ENCODE assay signal across 31 mouse cellular contexts in the genomic region with DNA sequence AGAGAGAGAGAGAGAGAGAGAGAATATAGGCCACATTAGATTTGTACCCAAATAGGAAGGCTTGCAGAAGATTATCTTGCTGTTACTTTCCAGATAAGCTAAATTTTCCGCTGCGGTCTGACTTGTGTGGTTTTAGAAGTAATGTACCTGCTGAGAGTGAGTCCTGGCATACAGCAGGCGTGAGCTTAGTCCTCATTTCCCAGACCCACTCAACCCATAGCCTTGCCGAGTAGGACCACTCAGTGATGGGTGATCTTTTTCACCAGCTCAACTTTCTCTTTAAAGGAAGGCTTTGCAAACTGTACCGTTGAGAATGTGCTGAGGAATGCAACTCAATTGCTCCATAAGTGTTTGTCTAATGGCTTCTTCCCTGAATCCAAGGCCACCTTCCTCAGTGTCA. TPM values are rescaled to one million over a fixed set of nuclear protein-coding genes. Genes with fewer than 3 reads are reported as not detected.
DNase-seq lines count a peak whose midpoint lies in the region; TF ChIP-seq lines count a peak whose summit lies in the region.
"Had no signal": no experiment of that assay in that cellular context is flagged by ENCODE, and none has a peak within 500 bp of the region (broad histone marks: within the 10 kb centered on the region; RNA-seq: fewer than 3 reads in every experiment).

No protein-coding gene starts in this region.

- H3K4me3 ChIP-seq in heart, adult 2 months = no peak overlapping the region
- no peak overlapping the region for H3K4me3 ChIP-seq in MEL (ENCODE audit: control insufficient read depth in 1 of 2, insufficient read depth in 1 of 2, low read depth in 2 of 2, low read length in 2 of 2)
- H3K4me3 ChIP-seq: forebrain, embryonic 10.5 days; forebrain, embryonic 15.5 days; heart, embryonic 12.5 days; heart, embryonic 15.5 days had no signal

- no peaks in the 10 kb centered on the region for H3K9me3 ChIP-seq in MEL (replicated peaks; ENCODE audit: insufficient read depth, low read length)
- H3K9me3 ChIP-seq: forebrain, embryonic 10.5 days; forebrain, embryonic 15.5 days; heart, embryonic 12.5 days; heart, embryonic 15.5 days had no signal

- no peaks in the 10 kb centered on the region for H3K79me2 ChIP-seq in heart, adult 2 months (replicated peaks; ENCODE audit: control insufficient read depth, insufficient read depth, low read length)
- no peaks in the 10 kb centered on the region for H3K79me2 ChIP-seq in MEL (ENCODE audit: control insufficient read depth, insufficient read depth, low read length, poor library complexity)

- 75% methylated on average over 5 of the region's 5 CpGs for WGBS in heart, adult 2 months

- H3K4me1 ChIP-seq in heart, adult 2 months (ENCODE audit: control insufficient read depth, insufficient read depth, low read length) = no peaks in the 10 kb centered on the region
- no peaks in the 10 kb centered on the region for H3K4me1 ChIP-seq in MEL (ENCODE audit: control insufficient read depth in 1 of 2, insufficient read depth in 2 of 2, low read length in 2 of 2)
- H3K4me1 ChIP-seq: forebrain, embryonic 10.5 days; forebrain, embryonic 15.5 days; heart, embryonic 12.5 days; heart, embryonic 15.5 days had no signal

- H3K9ac ChIP-seq in heart, adult 2 months (ENCODE audit: low read depth, low read length) = no peak overlapping the region
- H3K9ac ChIP-seq in MEL (ENCODE audit: control insufficient read depth, low read depth, low read length, poor library complexity, severe bottlenecking) = no peak overlapping the region
- H3K9ac ChIP-seq: forebrain, embryonic 15.5 days; heart, embryonic 12.5 days; heart, embryonic 15.5 days; hindbrain, embryonic 14.5 days had no signal

- H3K27ac ChIP-seq in heart, adult 2 months = no peak overlapping the region
- H3K27ac ChIP-seq in MEL (ENCODE audit: control insufficient read depth, low read depth, low read length) = no peak overlapping the region
- H3K27ac ChIP-seq: forebrain, embryonic 10.5 days; forebrain, embryonic 15.5 days; heart, embryonic 15.5 days; hindbrain, embryonic 14.5 days; hindbrain, postnatal 0 days had no signal

- H3K36me3 ChIP-seq in heart, adult 2 months (ENCODE audit: control insufficient read depth, insufficient read depth, low read length) = no peaks in the 10 kb centered on the region
- no peaks in the 10 kb centered on the region for H3K36me3 ChIP-seq in MEL (ENCODE audit: control insufficient read depth in 1 of 2, insufficient read depth in 2 of 2, low read length in 2 of 2)
- H3K36me3 ChIP-seq: forebrain, embryonic 10.5 days; forebrain, embryonic 15.5 days; heart, embryonic 12.5 days; heart, embryonic 15.5 days had no signal

- no peaks in the 10 kb centered on the region for H3K27me3 ChIP-seq in heart, adult 2 months (ENCODE audit: control insufficient read depth, insufficient read depth, low read length)
- no peaks in the 10 kb centered on the region for H3K27me3 ChIP-seq in MEL (ENCODE audit: control insufficient read depth in 1 of 2, insufficient read depth in 2 of 2, low read length in 2 of 2)
- H3K27me3 ChIP-seq: forebrain, embryonic 15.5 days had no signal

- no peak for TF ChIP-seq RAD21 in MEL (IDR thresholded peaks at IDR 0.05; ENCODE audit: low read depth, low read length)

- intact Hi-C loops in heart, adult 2 months (cut with DNase I) = no loop called here

- TF ChIP-seq CTCF in heart, adult 2 months (IDR thresholded peaks at IDR 0.05) = no peak
- TF ChIP-seq CTCF in MEL (IDR thresholded peaks at IDR 0.05 in 2 of 3, conservative IDR thresholded peaks at IDR 0.05 in 1 of 3; ENCODE audit: control insufficient read depth in 1 of 3, insufficient read depth in 1 of 3, low read depth in 2 of 3, low read length in 3 of 3, poor library complexity in 1 of 3, severe bottlenecking in 1 of 3) = no peak

- no peak for TF ChIP-seq POLR2A in heart, adult 2 months (IDR thresholded peaks at IDR 0.05; ENCODE audit: insufficient read depth, low read depth, low read length)
- no peak for TF ChIP-seq POLR2A in MEL (IDR thresholded peaks at IDR 0.05; ENCODE audit: control insufficient read depth in 1 of 2, insufficient read depth in 1 of 2, low read depth in 1 of 2, low read length in 2 of 2, poor library complexity in 1 of 2)

- DNase-seq in heart, adult 11 months = peak; percentile 58
- DNase-seq in heart, adult 2 months = no peak
- peak; percentile 4 for DNase-seq in testis, postnatal 10 days (ENCODE audit: low spot score)
- DNase-seq in testis, postnatal 14 days (ENCODE audit: low spot score) = no peak
- DNase-seq in MEL (ENCODE audit: low read depth, low spot score) = peak; percentile 18
- DNase-seq in adipocyte (ENCODE audit: low spot score) = no peak
- no peak for DNase-seq in cerebellum, postnatal 10 days
- DNase-seq: adrenal gland, adult 8-10 months; adrenal gland, postnatal 25 days; cerebellum, adult 11-12 months; cerebellum, adult 8-10 months; cerebellum, postnatal 14 days; gastrocnemius, postnatal 25 days; heart, postnatal 10 days; heart, postnatal 4 days; kidney, adult 2 months had no signal

- no peak for TF ChIP-seq EP300 in heart, adult 2 months (IDR thresholded peaks at IDR 0.05; ENCODE audit: insufficient read depth, low read depth, low read length)
- no peak for TF ChIP-seq EP300 in MEL (IDR thresholded peaks at IDR 0.05; ENCODE audit: low read depth in 1 of 2, low read length in 2 of 2)

TF ChIP-seq in MEL, 35 proteins besides CTCF, POLR2A, EP300 and RAD21:
- TF ChIP-seq POLR2AphosphoS5 (IDR thresholded peaks at IDR 0.05; ENCODE audit: borderline replicate concordance, low read depth, low read length) = no peak
- TF ChIP-seq ETS1 (IDR thresholded peaks at IDR 0.05; ENCODE audit: low read depth, low read length) = no peak
- no peak for TF ChIP-seq MYC (IDR thresholded peaks at IDR 0.05; ENCODE audit: low read depth, low read length)
- no peak for TF ChIP-seq ZNF384 (IDR thresholded peaks at IDR 0.05; ENCODE audit: low read depth, low read length)
- TF ChIP-seq MAZ (IDR thresholded peaks at IDR 0.05; ENCODE audit: low read depth, low read length) = no peak
- TF ChIP-seq BHLHE40 (IDR thresholded peaks at IDR 0.05; ENCODE audit: borderline replicate concordance, low read depth, low read length) = no peak
- no peak for TF ChIP-seq GABPA (IDR thresholded peaks at IDR 0.05; ENCODE audit: low read depth, low read length)
- no peak for TF ChIP-seq ZC3H11A (IDR thresholded peaks at IDR 0.05; ENCODE audit: low read depth, low read length)
- no peak for TF ChIP-seq MXI1 (IDR thresholded peaks at IDR 0.05; ENCODE audit: low read depth, low read length)
- TF ChIP-seq TBP (IDR thresholded peaks at IDR 0.05; ENCODE audit: low read depth, low read length) = no peak
- no peak for TF ChIP-seq HCFC1 (IDR thresholded peaks at IDR 0.05; ENCODE audit: low read depth, low read length)
- TF ChIP-seq MYB (IDR thresholded peaks at IDR 0.05; ENCODE audit: low read depth, low read length) = no peak
- peak; percentile 26; the same call in 1 of the 2 replicates for TF ChIP-seq RCOR1 (IDR thresholded peaks at IDR 0.05; ENCODE audit: low read depth, low read length)
- no peak for TF ChIP-seq ZKSCAN1 (IDR thresholded peaks at IDR 0.05; ENCODE audit: low read depth, low read length)
- peak; percentile 46 for TF ChIP-seq GATA1 (IDR thresholded peaks at IDR 0.05; ENCODE audit: low read depth, low read length)
- TF ChIP-seq CHD2 (IDR thresholded peaks at IDR 0.05; ENCODE audit: low read length) = no peak
- no peak for TF ChIP-seq MAX (IDR thresholded peaks at IDR 0.05; ENCODE audit: low read length)
- TF ChIP-seq POLR2AphosphoS2 (IDR thresholded peaks at IDR 0.05; ENCODE audit: low read length) = no peak

RNA-seq across cellular contexts. Expression of gene Ccr6, which starts 29.2 kb away (rescaled TPM):
- total RNA-seq in heart, adult 2 months (2021) = not detected
- 0.56 and 0.62 TPM in 2 replicates for polyA plus RNA-seq in heart, adult 2 months (2012; rRNA removed)
- not detected in 2 replicates for total RNA-seq in MEL (2012; rRNA removed)
- not detected for polyA plus RNA-seq in MEL (2012; ENCODE audit: insufficient read depth in 1 of 2, insufficient read length in 2 of 2, low read depth in 1 of 2, low replicate concordance in 2 of 2, missing spikeins in 1 of 2)
- total RNA-seq: adrenal gland, postnatal 25 days; gastrocnemius, adult 8-10 months; gastrocnemius, postnatal 25 days; heart, postnatal 10 days; heart, postnatal 4 days; hindbrain, postnatal 0 days had no signal
- polyA plus RNA-seq: brain, embryonic 14.5 days; C2C12; embryonic facial prominence, embryonic 11.5 days; embryonic facial prominence, embryonic 14.5 days; forebrain, embryonic 10.5 days; forebrain, embryonic 15.5 days; heart, embryonic 12.5 days; hindbrain, embryonic 11.5 days; hindbrain, embryonic 14.5 days; hindbrain, postnatal 0 days; Patski had no signal

RNA-seq across cellular contexts. Expression of gene Fgfr1op, which starts 41.4 kb away (rescaled TPM):
- total RNA-seq in heart, adult 2 months (2021) = 10 to 100 TPM; 15.7 to 15.8 TPM
- 3.0 and 6.7 TPM in 2 replicates for polyA plus RNA-seq in heart, adult 2 months (2012; rRNA removed)
- total RNA-seq in MEL (2012; rRNA removed) = 37.6 and 43.5 TPM in 2 replicates
- 10 to 100 TPM in 1 of 2 experiments, not detected in 1; 44.5 TPM for polyA plus RNA-seq in MEL (2012; ENCODE audit: insufficient read depth in 1 of 2, insufficient read length in 2 of 2, low read depth in 1 of 2, low replicate concordance in 2 of 2, missing spikeins in 1 of 2)

RNA-seq across cellular contexts. Expression of gene Rnaset2a, which starts 58.8 kb away (rescaled TPM):
- 10 to 100 TPM; 22.1 to 28.9 TPM for total RNA-seq in heart, adult 2 months (2021)
- 44.9 and 46.0 TPM in 2 replicates for polyA plus RNA-seq in heart, adult 2 months (2012; rRNA removed)
- 44.5 and 49.3 TPM in 2 replicates for total RNA-seq in MEL (2012; rRNA removed)
- polyA plus RNA-seq in MEL (2012; ENCODE audit: insufficient read depth in 1 of 2, insufficient read length in 2 of 2, low read depth in 1 of 2, low replicate concordance in 2 of 2, missing spikeins in 1 of 2) = 10 to 100 TPM in 1 of 2 experiments, not detected in 1; 11.6 TPM

RNA-seq across cellular contexts. Expression of gene Gm49673, which starts 59.1 kb away (rescaled TPM):
- total RNA-seq in heart, adult 2 months (2021) = not detected
- polyA plus RNA-seq in heart, adult 2 months (2012; rRNA removed) = 0.20 TPM in 1 of 2 replicates, not detected in the other
- total RNA-seq in MEL (2012; rRNA removed) = not detected in 2 replicates
- not detected for polyA plus RNA-seq in MEL (2012; ENCODE audit: insufficient read depth in 1 of 2, insufficient read length in 2 of 2, low read depth in 1 of 2, low replicate concordance in 2 of 2, missing spikeins in 1 of 2)
- total RNA-seq: heart, adult 8-10 months; heart, postnatal 10 days had no signal
- polyA plus RNA-seq: embryonic facial prominence, embryonic 14.5 days; heart, embryonic 12.5 days; intestine, postnatal 0 days had no signal

Comparison
In these comparisons a context has a peak if more than half of its experiments do, and no peak if none do; other contexts are left out.
1. DNase-seq: peak in heart, adult 11 months (single experiment), testis, postnatal 10 days (single experiment) and MEL (single experiment); none in heart, adult 2 months (0 of 2), testis, postnatal 14 days (single experiment), adipocyte (single experiment) and cerebellum, postnatal 10 days (0 of 2).